Mouse (Mus musculus) G1E (cell line): ENCODE data around the gene Tpk1. TPM values are rescaled to one million over a fixed set of nuclear protein-coding genes. Genes with fewer than 3 reads are reported as not detected.

Source experiments
- ATAC-seq: 2 replicates; pipeline ENCODE4 v1.8.0; 2016; ENCODE audit warnings: mild to moderate bottlenecking; ENCODE audit not compliant: insufficient number of reproducible peaks, poor library complexity, low FRiP score, severe bottlenecking; ENCODE audit errors: extremely low read depth
- DNase-seq: peaks from one replicate; pipeline ENCODE4 v3.0.0; 2012; ENCODE audit warnings: low spot score
- H3K27me3 ChIP-seq: 2 replicates; pipeline ENCODE4 v1.6.1; 2012; ENCODE audit warnings: mild to moderate bottlenecking, low read length, inconsistent platforms; ENCODE audit not compliant: insufficient read depth
- H3K36me3 ChIP-seq: replicated peaks from 2 replicates; pipeline ENCODE3; 2012; ENCODE audit warnings: mild to moderate bottlenecking, inconsistent platforms
- H3K4me1 ChIP-seq: 2 replicates; pipeline ENCODE4 v1.6.1; 2012; ENCODE audit warnings: low read depth, low read length, inconsistent platforms, mixed read lengths; ENCODE audit not compliant: insufficient read depth
- H3K4me3 ChIP-seq: 2 replicates; pipeline ENCODE4 v1.5.1; 2012; ENCODE audit warnings: low read depth, mild to moderate bottlenecking, inconsistent platforms, low read length, moderate library complexity, mixed read lengths
- H3K9me3 ChIP-seq: replicated peaks from 2 replicates; pipeline ENCODE4 v1.6.1; 2012; ENCODE audit warnings: inconsistent platforms
- CTCF ChIP-seq: IDR thresholded peaks from 2 replicates; pipeline ENCODE4 v1.5.1; 2012; ENCODE audit warnings: low read depth, low read length, inconsistent platforms, mixed read lengths
- GATA1 ChIP-seq: IDR thresholded peaks from 2 replicates; pipeline ENCODE4 v1.6.1; 2012; ENCODE audit warnings: borderline replicate concordance, low read length, inconsistent platforms, mixed read lengths
- GATA2 ChIP-seq: IDR thresholded peaks from 2 replicates; pipeline ENCODE4 v1.6.1; 2012; ENCODE audit warnings: low read depth, low read length, inconsistent platforms, borderline replicate concordance
- POLR2AphosphoS5 ChIP-seq: IDR thresholded peaks from 2 replicates; pipeline ENCODE4 v1.6.1; 2012; ENCODE audit warnings: low read depth, low read length, inconsistent platforms; ENCODE audit not compliant: insufficient replicate concordance
- TAL1 ChIP-seq: conservative IDR thresholded peaks from 2 replicates; pipeline ENCODE4 v1.6.1; 2012; ENCODE audit warnings: low read depth, low read length, inconsistent platforms, mixed read lengths
- polyA plus RNA-seq: library from polyadenylated mRNA; stranded (reverse); fragments of >175 nt; gene quantifications from 2 replicates; pipeline ENCODE4 v1.2.3, GENCODE M21; 2012
- total RNA-seq, 2 experiments: library from RNA; stranded (forward) in 1 of 2; stranded (reverse) in 1 of 2; fragments of 200-1000 nt in 1 of 2; fragments of >200 nt in 1 of 2; fragmentation: Nextera tagmentation in 1 of 2; gene quantifications; 2 replicates each; pipeline ENCODE4 v1.2.3; 2014 to 2017

The Tpk1 gene
- total and polyA plus RNA-seq, 3 experiments: 2.0 to 27.5 (median 10.9) TPM

DNA sequence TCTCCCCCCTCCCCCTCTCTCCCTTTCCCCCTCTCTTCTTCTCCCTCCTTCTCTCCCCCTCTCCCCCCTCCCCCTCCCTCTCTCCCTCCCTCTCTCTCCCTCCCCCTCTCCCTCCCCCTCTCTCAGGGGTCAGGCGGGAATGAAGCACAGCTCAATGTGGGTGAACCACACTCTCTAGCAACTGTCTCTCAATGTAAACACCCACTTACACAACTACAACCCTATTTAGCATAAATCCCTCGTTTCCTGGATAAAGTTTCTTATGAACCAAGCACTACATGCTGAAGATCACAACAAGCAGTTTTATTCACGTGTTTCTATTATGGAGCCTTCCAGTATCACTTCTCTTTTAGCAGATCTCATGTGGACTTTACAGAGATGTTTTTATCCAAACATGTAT, 281.8 kb downstream of the Tpk1 start:
- H3K36me3 ChIP-seq: no peaks in the 10 kb centered on the region
- DNase-seq (no peak), ATAC-seq (no peak)
- H3K4me3 ChIP-seq: no peak overlapping the region
- no peaks in the 10 kb centered on the region for H3K4me1 ChIP-seq
- H3K27me3 ChIP-seq: no peaks in the 10 kb centered on the region
- no peaks in the 10 kb centered on the region for H3K9me3 ChIP-seq
- TF ChIP-seq CTCF: no peak
- TF ChIP-seq GATA1: no peak
- TF ChIP-seq GATA2: no peak
- TF ChIP-seq TAL1: no peak
- TF ChIP-seq POLR2AphosphoS5: no peak

DNA sequence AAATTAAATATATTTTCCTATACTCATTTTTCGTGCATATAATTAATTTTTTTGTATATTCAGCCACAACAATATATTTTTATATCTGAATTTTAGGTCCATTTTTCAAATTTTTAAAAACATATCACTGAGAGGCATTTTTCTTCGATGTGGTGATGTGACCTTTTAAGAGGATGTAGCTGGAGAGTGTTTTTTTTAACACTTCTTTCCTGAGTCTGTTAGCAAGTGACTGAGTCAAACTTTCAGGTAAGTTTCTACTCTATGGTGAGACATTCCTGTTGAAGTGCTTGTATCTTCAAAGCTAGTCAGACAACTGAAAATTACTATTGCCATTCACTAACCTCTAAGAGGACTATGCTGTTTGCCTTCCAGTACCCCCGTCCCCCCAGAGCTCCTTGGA, 283.3 kb downstream of the Tpk1 start:
- no peak for DNase-seq
- TF ChIP-seq TAL1: no peak
- TF ChIP-seq GATA2: no peak
- no peak for TF ChIP-seq GATA1
- no peak for TF ChIP-seq POLR2AphosphoS5
- no peak for TF ChIP-seq CTCF
- Histone ChIP-seq H3K4me1 (no peaks in the 10 kb centered on the region), H3K9me3 (no peaks in the 10 kb centered on the region), H3K4me3 (no peak overlapping the region), H3K27me3 (no peaks in the 10 kb centered on the region), H3K36me3 (no peaks in the 10 kb centered on the region)
- no peak for ATAC-seq

DNA sequence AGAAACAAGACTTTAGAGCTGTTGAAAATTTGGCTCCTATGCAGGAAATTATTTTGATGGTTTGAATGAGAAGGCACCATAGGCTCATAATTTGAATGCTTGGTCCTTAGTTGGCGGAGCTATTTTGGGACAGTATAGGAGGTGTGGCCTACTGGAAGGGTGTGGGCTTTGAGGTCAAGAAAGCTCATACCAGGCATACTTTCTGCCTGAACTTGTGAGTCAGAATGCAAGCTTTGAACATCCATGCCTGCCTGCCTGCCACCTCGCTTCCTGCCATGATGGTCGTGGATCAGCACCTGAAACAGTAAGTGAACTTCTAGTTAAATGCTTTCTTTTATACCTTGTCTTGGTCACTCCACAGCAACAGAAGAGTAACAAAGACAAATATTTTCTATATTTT, 283.8 kb downstream of the Tpk1 start:
- no peaks in the 10 kb centered on the region for H3K9me3 ChIP-seq
- no peak overlapping the region for H3K4me3 ChIP-seq
- TF ChIP-seq GATA2: no peak
- no peak for TF ChIP-seq POLR2AphosphoS5
- no peak for TF ChIP-seq GATA1
- TF ChIP-seq CTCF: no peak
- TF ChIP-seq TAL1: no peak
- no peaks in the 10 kb centered on the region for H3K4me1 ChIP-seq
- no peaks in the 10 kb centered on the region for H3K36me3 ChIP-seq
- DNase-seq: no peak
- ATAC-seq: no peak
- no peaks in the 10 kb centered on the region for H3K27me3 ChIP-seq

DNA sequence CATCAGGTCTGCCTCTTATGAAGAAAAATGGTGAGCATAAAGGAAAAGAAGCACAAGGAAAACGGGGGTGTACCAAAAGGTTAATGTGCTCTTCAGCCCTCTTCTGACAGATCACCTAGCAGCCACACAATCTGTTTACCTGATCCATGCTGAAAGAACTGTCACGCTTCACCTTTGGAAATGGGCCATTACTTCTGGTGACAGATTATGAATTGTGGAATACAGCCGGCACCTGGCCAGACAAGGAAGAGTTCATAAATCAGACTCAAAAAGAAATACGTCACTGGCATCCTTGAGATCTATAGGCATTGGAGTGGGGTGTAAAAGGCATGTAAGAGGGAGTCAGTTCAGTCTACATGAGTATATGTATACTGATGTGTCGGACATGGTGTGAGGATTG, 292.9 kb downstream of the Tpk1 start:
- H3K4me3 ChIP-seq: no peak overlapping the region
- TF ChIP-seq POLR2AphosphoS5 (no peak), TAL1 (no peak), CTCF (no peak), GATA1 (no peak), GATA2 (no peak)
- ATAC-seq: no peak

DNA sequence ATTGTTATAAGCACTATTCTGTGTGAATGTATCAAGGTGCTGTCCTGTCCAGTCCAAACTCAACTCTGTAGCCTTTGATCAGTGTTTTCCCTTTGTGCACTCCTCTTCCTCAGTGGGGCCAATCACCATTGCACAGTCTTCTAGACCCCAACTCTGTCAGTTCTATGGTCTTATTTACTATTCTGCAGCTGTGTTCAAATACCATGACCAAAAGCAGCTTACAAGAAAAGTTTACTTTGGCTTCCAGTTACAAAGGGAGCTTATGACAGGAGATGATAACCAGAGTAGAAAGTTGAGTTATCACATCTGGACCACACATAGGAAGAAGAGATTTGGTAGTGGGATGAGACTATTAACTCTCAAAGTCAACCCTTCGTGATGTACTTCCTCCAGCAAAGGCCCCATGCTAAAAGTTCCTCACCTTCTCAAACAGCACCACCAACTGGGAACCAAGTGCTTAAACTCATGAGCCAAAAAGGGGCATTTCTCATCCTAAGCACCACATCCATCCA, 298.6 kb downstream of the Tpk1 start:
- TF ChIP-seq CTCF (no peak), GATA1 (no peak), TAL1 (no peak), POLR2AphosphoS5 (no peak), GATA2 (no peak)
- no peak for ATAC-seq
- no peak for DNase-seq
- H3K9me3 ChIP-seq: no peaks in the 10 kb centered on the region
- no peaks in the 10 kb centered on the region for H3K36me3 ChIP-seq
- H3K4me1 ChIP-seq: no peaks in the 10 kb centered on the region
- H3K27me3 ChIP-seq: no peaks in the 10 kb centered on the region
- H3K4me3 ChIP-seq: no peak overlapping the region

More for the DNA sequence above, 292.9 kb downstream of the Tpk1 start:
- H3K27me3 ChIP-seq: no peaks in the 10 kb centered on the region
- H3K4me1 ChIP-seq: no peaks in the 10 kb centered on the region
- no peaks in the 10 kb centered on the region for H3K36me3 ChIP-seq
- DNase-seq: no peak
- H3K9me3 ChIP-seq: no peaks in the 10 kb centered on the region

DNA sequence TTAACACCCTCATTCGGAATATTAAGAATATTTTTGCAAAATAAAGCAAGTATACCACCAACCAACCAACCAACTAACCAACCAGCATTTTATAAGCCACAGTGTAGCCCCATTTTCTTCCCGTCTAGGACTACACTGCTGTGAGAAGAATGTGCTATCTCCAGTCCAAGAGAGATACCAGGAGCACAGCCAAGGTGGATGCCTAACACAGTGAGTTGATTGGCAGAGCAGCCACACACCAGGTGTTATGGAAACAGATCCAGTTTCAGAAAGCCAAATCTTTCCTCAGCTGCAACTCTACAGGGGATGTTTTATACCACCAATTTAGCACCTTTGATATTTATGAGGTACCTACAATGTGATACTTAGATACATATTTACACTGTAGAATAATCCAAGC, 299.1 kb downstream of the Tpk1 start:
- ATAC-seq: no peak
- H3K36me3 ChIP-seq: no peaks in the 10 kb centered on the region
- no peak for TF ChIP-seq GATA2
- TF ChIP-seq POLR2AphosphoS5: no peak
- TF ChIP-seq GATA1: no peak
- TF ChIP-seq CTCF: no peak
- TF ChIP-seq TAL1: no peak
- H3K27me3 ChIP-seq: no peaks in the 10 kb centered on the region
- no peak overlapping the region for H3K4me3 ChIP-seq
- no peaks in the 10 kb centered on the region for H3K4me1 ChIP-seq
- H3K9me3 ChIP-seq: no peaks in the 10 kb centered on the region
- no peak for DNase-seq

DNA sequence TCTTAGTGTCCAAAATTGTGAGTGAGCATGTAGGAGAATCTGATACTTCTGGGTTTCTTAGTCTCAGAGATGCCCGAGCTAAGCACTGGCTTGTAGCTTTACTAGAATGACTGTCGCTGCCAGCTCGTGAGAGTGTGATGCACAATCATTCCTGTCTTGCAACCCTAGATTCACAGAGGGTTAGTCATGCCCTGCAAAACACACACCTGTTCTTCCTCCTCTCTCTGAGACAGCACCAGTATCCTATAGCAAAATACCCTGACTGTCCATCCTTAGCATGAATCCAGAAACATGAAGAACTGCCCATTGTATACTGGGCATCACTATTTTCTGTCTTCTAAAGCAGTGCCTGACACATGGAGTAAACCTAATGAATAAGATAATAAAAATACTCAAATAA, 302.2 kb downstream of the Tpk1 start:
- H3K9me3 ChIP-seq: no peaks in the 10 kb centered on the region
- H3K4me3 ChIP-seq: no peak overlapping the region
- no peaks in the 10 kb centered on the region for H3K27me3 ChIP-seq
- DNase-seq (no peak), ATAC-seq (no peak)
- H3K4me1 ChIP-seq: no peaks in the 10 kb centered on the region
- TF ChIP-seq POLR2AphosphoS5: no peak
- no peak for TF ChIP-seq GATA1
- no peak for TF ChIP-seq GATA2
- no peak for TF ChIP-seq TAL1
- no peak for TF ChIP-seq CTCF
- no peaks in the 10 kb centered on the region for H3K36me3 ChIP-seq
